Mouse (Mus musculus) ES-E14 (cell line): ENCODE data around the gene 0610010F05Rik.

Experiments
- CHD2 ChIP-seq: IDR thresholded peaks from 2 replicates; pipeline ENCODE4 v1.6.1; 2014; ENCODE audit warnings: mild to moderate bottlenecking, low read depth, low read length, inconsistent platforms
- HCFC1 ChIP-seq: IDR thresholded peaks from 2 replicates; pipeline ENCODE4 v1.6.1; 2012; ENCODE audit warnings: low read length, inconsistent platforms, borderline replicate concordance; ENCODE audit not compliant: insufficient read depth
- MAFK ChIP-seq: IDR thresholded peaks from 2 replicates; pipeline ENCODE4 v1.6.1; 2014; ENCODE audit warnings: mild to moderate bottlenecking, low read depth, low read length, inconsistent platforms; ENCODE audit not compliant: insufficient read depth
- ZC3H11A ChIP-seq: IDR thresholded peaks from 2 replicates; pipeline ENCODE4 v1.6.1; 2012; ENCODE audit warnings: low read depth, mild to moderate bottlenecking, inconsistent platforms, low read length, borderline replicate concordance
- ZNF384 ChIP-seq: IDR thresholded peaks from 2 replicates; pipeline ENCODE4 v1.6.1; 2012; ENCODE audit warnings: low read depth, low read length, inconsistent platforms

DNA sequence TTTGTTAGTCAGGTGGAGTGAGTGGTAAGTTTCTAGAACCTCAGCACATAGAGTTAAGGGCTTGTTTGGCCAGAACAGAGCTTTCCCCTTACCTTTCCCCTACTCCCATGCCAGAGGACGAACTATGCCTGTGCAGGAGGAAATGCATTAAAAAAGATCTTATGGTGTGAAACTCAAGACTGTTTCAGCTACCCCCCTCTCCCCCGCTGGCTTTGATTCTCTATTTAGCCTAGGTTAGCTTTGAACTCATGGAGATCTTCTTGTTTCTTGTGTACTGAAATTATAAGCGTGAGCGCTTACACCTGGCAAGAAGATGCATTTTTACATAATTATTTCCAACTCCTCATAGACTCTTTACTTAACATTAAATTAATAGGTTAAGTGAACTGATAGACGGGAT, 33.1 kb upstream of the 0610010F05Rik start:
- no peak for TF ChIP-seq ZNF384
- peak; percentile 2; the same call in 1 of the 2 replicates for TF ChIP-seq HCFC1
- no peak for TF ChIP-seq CHD2
- no peak for TF ChIP-seq MAFK
- TF ChIP-seq ZC3H11A, result no peak
